Mouse (Mus musculus): Measurements from ENCODE around the gene Slc51b. TPM values are rescaled to one million over a fixed set of nuclear protein-coding genes. Genes with fewer than 3 reads are reported as not detected.
A peak's percentile ranks its signal among the peaks of the same experiment; 100 is the strongest.

Slc51b gene
- polyA plus RNA-seq, 1 experiment from 2014 or later: 33.4 TPM

DNA sequence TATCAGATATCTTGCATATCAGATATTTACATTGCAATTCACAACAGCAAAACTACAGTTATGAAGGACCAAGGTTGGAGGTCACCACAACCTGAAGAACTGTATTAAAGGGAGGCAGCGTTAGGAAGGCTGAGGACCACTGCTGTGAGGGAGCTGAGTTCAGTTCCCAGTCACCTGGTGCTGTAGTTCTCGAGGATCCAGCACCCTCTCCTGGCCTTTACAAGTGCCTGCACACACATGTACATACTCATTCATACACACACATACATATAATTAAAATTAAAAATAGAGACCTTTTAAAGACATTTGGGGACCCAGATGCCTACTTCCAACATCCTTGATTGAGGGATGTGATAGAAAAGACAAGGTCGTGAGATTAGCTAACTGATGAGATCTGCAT is 3.1 kb downstream of the Slc51b start:
- H3K4me2 ChIP-seq (ENCODE audit: low read length): no peak overlapping the region
- no peak overlapping the region for H3K27ac ChIP-seq
- WGBS: 73% methylated on average over 3 of the region's 3 CpGs
- DNase-seq (ENCODE audit: low spot score) (no peak), ATAC-seq (replicated peaks; ENCODE audit: low FRiP score, low read depth) (no peak)
- H3K27me3 ChIP-seq (ENCODE audit: insufficient read depth, low read length): no peaks in the 10 kb centered on the region
- no peak overlapping the region for H3K4me3 ChIP-seq (replicated peaks; ENCODE audit: low read depth, low read length)
- H3K36me3 ChIP-seq (ENCODE audit: insufficient read depth, low read length): no peaks in the 10 kb centered on the region
- no peaks in the 10 kb centered on the region for H3K9me3 ChIP-seq (replicated peaks; ENCODE audit: low read length)
- no peaks in the 10 kb centered on the region for H3K4me1 ChIP-seq (replicated peaks; ENCODE audit: insufficient read depth, low read length)
- peak; percentile 28; the same call in 1 of the 2 replicates for TF ChIP-seq CTCF (IDR thresholded peaks at IDR 0.05; ENCODE audit: low read depth)
- no peak overlapping the region for H3K9ac ChIP-seq (ENCODE audit: low read depth, low read length)

GRCm38 (mm10) chr9:65417738-65418137 is 5.0 kb downstream of the Slc51b start:
- H3K27ac ChIP-seq: no peak overlapping the region
- H3K36me3 ChIP-seq (ENCODE audit: insufficient read depth, low read length): no peaks in the 10 kb centered on the region
- ATAC-seq (replicated peaks; ENCODE audit: low FRiP score, low read depth): no peak
- 24% methylated on average over 3 of the region's 3 CpGs for WGBS
- no peak overlapping the region for H3K4me3 ChIP-seq (replicated peaks; ENCODE audit: low read depth, low read length)
- no peak for DNase-seq (ENCODE audit: low spot score)
- H3K4me2 ChIP-seq (ENCODE audit: low read length): no peak overlapping the region
- no peak overlapping the region for H3K9ac ChIP-seq (ENCODE audit: low read depth, low read length)
- no peaks in the 10 kb centered on the region for H3K27me3 ChIP-seq (ENCODE audit: insufficient read depth, low read length)
- peak; percentile 43; the same call in 1 of the 2 replicates for TF ChIP-seq CTCF (IDR thresholded peaks at IDR 0.05; ENCODE audit: low read depth)
- no peaks in the 10 kb centered on the region for H3K4me1 ChIP-seq (replicated peaks; ENCODE audit: insufficient read depth, low read length)
- H3K9me3 ChIP-seq (replicated peaks; ENCODE audit: low read length): no peaks in the 10 kb centered on the region

DNA sequence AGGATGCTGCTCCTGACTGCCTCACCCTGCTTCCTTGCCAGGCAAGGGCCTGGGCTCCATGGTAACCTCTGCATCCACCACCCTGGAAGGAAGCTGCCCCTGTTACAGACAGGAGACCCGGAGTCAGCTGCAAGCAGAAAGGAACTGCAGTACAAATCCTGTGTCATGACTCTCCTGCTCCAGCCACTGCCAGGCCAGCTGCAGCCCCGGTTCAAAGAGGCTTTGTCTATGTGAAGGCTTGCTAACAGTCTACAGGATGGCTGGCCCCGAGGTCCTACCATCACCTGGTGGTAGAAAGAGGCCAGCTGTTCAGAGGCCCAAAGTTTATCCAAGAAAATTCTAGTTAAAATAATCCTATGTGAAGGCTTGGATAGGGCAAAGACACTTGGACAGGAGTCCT is 11.4 kb downstream of the Slc51b start:
- whole genome bisulfite sequencing: 71% methylated on average over 3 of the region's 3 CpGs
- H3K4me2 ChIP-seq (ENCODE audit: low read length): no peak overlapping the region
- no peaks in the 10 kb centered on the region for H3K9me3 ChIP-seq (replicated peaks; ENCODE audit: low read length)
- DNase-seq (ENCODE audit: low spot score) (no peak), ATAC-seq (replicated peaks; ENCODE audit: low FRiP score, low read depth) (no peak)
- H3K4me1 ChIP-seq (replicated peaks; ENCODE audit: insufficient read depth, low read length): no peaks in the 10 kb centered on the region
- no peak overlapping the region for H3K9ac ChIP-seq (ENCODE audit: low read depth, low read length)
- H3K36me3 ChIP-seq (ENCODE audit: insufficient read depth, low read length): no peaks in the 10 kb centered on the region
- H3K27ac ChIP-seq: no peak overlapping the region
- H3K27me3 ChIP-seq (ENCODE audit: insufficient read depth, low read length): no peaks in the 10 kb centered on the region
- TF ChIP-seq CTCF (IDR thresholded peaks at IDR 0.05; ENCODE audit: low read depth): no peak
- no peak overlapping the region for H3K4me3 ChIP-seq (replicated peaks; ENCODE audit: low read depth, low read length)

DNA sequence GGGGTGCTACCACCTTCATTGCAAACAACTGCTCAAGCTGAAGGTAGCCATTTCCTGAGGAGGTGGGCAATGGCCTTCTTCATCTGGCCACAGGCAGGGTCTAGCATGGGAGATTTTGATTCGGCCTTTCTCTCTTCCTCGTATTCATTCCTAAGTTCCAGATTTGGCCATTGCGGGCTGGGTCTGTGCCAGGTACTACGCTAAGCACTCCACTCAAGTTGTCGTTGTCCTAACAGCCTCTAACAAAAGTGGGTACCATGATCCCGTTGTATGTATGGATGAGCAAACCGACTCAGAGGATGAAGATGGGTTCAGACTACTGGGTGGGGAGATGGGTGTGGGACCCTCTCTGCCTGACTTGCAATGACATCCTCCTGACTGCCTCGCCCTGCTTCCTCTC is 12.4 kb downstream of the Slc51b start:
- ATAC-seq (replicated peaks; ENCODE audit: low FRiP score, low read depth): no peak
- Histone ChIP-seq H3K36me3 (ENCODE audit: insufficient read depth, low read length) (no peaks in the 10 kb centered on the region), H3K27ac (no peak overlapping the region), H3K27me3 (ENCODE audit: insufficient read depth, low read length) (no peaks in the 10 kb centered on the region), H3K9ac (ENCODE audit: low read depth, low read length) (no peak overlapping the region), H3K4me1 (replicated peaks; ENCODE audit: insufficient read depth, low read length) (no peaks in the 10 kb centered on the region), H3K9me3 (replicated peaks; ENCODE audit: low read length) (no peaks in the 10 kb centered on the region), H3K4me2 (ENCODE audit: low read length) (no peak overlapping the region), H3K4me3 (replicated peaks; ENCODE audit: low read depth, low read length) (no peak overlapping the region)
- DNase-seq (ENCODE audit: low spot score): no peak
- no peak for TF ChIP-seq CTCF (IDR thresholded peaks at IDR 0.05; ENCODE audit: low read depth)
- 91% methylated on average over 8 of the region's 8 CpGs for WGBS

DNA sequence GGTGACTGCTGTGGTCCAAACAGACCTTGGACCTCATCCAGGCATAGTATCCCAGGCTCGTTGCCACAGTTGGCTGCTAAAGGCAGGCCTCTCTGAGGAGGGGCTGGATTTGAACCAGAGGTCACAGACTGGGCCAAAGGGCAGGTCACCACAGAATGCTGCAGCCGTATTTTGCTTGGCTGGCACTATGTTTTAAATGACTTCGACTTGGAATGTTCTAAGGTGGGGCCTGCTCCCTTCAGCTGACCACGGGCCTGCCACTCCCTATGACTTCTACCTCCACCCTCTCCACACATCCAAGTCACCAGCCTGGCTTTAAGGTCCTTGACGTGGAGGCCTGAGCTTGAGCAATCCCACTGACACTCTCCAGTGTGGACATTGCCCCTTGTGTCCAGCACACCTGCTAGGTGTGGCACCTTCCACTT is 13.9 kb downstream of the Slc51b start:
- DNase-seq (ENCODE audit: low spot score): no peak
- H3K4me2 ChIP-seq (ENCODE audit: low read length): no peak overlapping the region
- ATAC-seq (replicated peaks; ENCODE audit: low FRiP score, low read depth): peak; percentile 74
- H3K4me3 ChIP-seq (replicated peaks; ENCODE audit: low read depth, low read length): no peak overlapping the region
- H3K9me3 ChIP-seq (replicated peaks; ENCODE audit: low read length): no peaks in the 10 kb centered on the region
- H3K4me1 ChIP-seq (replicated peaks; ENCODE audit: insufficient read depth, low read length): no peaks in the 10 kb centered on the region
- 45% methylated on average over 5 of the region's 5 CpGs for WGBS
- H3K9ac ChIP-seq (ENCODE audit: low read depth, low read length): no peak overlapping the region
- no peaks in the 10 kb centered on the region for H3K27me3 ChIP-seq (ENCODE audit: insufficient read depth, low read length)
- H3K27ac ChIP-seq: no peak overlapping the region
- H3K36me3 ChIP-seq (ENCODE audit: insufficient read depth, low read length): no peaks in the 10 kb centered on the region
- no peak for TF ChIP-seq CTCF (IDR thresholded peaks at IDR 0.05; ENCODE audit: low read depth)

GRCm38 (mm10) chr9:65407861-65408260 is 14.9 kb downstream of the Slc51b start:
- DNase-seq (ENCODE audit: low spot score) (no peak), ATAC-seq (replicated peaks; ENCODE audit: low FRiP score, low read depth) (no peak)
- TF ChIP-seq CTCF (IDR thresholded peaks at IDR 0.05; ENCODE audit: low read depth): no peak
- 64% methylated on average over 3 of the region's 3 CpGs for WGBS
- Histone ChIP-seq H3K9ac (ENCODE audit: low read depth, low read length) (no peak overlapping the region), H3K4me2 (ENCODE audit: low read length) (no peak overlapping the region), H3K27me3 (ENCODE audit: insufficient read depth, low read length) (no peaks in the 10 kb centered on the region), H3K36me3 (ENCODE audit: insufficient read depth, low read length) (no peaks in the 10 kb centered on the region), H3K4me3 (replicated peaks; ENCODE audit: low read depth, low read length) (no peak overlapping the region), H3K4me1 (replicated peaks; ENCODE audit: insufficient read depth, low read length) (no peaks in the 10 kb centered on the region), H3K27ac (no peak overlapping the region), H3K9me3 (replicated peaks; ENCODE audit: low read length) (no peaks in the 10 kb centered on the region)

DNA sequence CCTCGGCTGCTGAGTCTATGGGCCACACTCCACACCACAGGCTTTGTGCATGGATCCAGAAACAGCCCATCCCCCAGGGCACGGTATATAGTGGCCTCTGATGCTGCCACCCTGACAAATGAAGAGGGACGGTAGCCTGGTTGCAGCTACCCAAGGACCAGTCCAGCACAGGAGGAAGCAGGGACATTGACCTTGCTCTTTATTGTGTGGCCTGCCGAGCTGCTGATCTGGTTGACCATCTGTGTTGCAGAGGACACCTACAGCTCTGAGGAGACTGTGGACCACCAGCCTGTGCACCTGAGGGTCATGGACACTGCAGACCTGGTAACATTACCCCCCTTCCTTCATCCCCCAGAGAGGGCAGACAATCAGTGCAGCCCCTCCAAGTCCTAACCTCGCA is 15.4 kb downstream of the Slc51b start:
- no peaks in the 10 kb centered on the region for H3K36me3 ChIP-seq (ENCODE audit: insufficient read depth, low read length)
- H3K4me2 ChIP-seq (ENCODE audit: low read length): no peak overlapping the region
- no peak overlapping the region for H3K27ac ChIP-seq
- ATAC-seq (replicated peaks; ENCODE audit: low FRiP score, low read depth): no peak
- H3K4me3 ChIP-seq (replicated peaks; ENCODE audit: low read depth, low read length): no peak overlapping the region
- no peaks in the 10 kb centered on the region for H3K4me1 ChIP-seq (replicated peaks; ENCODE audit: insufficient read depth, low read length)
- TF ChIP-seq CTCF (IDR thresholded peaks at IDR 0.05; ENCODE audit: low read depth): no peak
- H3K27me3 ChIP-seq (ENCODE audit: insufficient read depth, low read length): no peaks in the 10 kb centered on the region
- no peak for DNase-seq (ENCODE audit: low spot score)
- H3K9ac ChIP-seq (ENCODE audit: low read depth, low read length): no peak overlapping the region
- no peaks in the 10 kb centered on the region for H3K9me3 ChIP-seq (replicated peaks; ENCODE audit: low read length)
- 74% methylated on average over 5 of the region's 5 CpGs for WGBS

Data from kidney, postnatal 0 days (tissue).